Mouse (Mus musculus) heart, adult 2 months (tissue): Measurements from ENCODE around the gene Gm21954.

Experiments
- CTCF ChIP-seq: fragments of 200-600 bp; IDR thresholded peaks from 2 replicates; pipeline ENCODE4 v1.8.1; 2022; ENCODE audit warnings: antibody characterized with exemption, mild to moderate bottlenecking, moderate library complexity
- POLR2A ChIP-seq: fragments of 200-500 bp; IDR thresholded peaks from 2 replicates; pipeline ENCODE4 v1.6.1; 2011; ENCODE audit warnings: mild to moderate bottlenecking, low read depth, low read length, control low read depth; ENCODE audit not compliant: insufficient read depth

- TF ChIP-seq POLR2A (no peak), CTCF (no peak)
These were observed 23.2 kb upstream of the Gm21954 start for GRCm38 (mm10) chr3:55495231-55495630.
